Mouse (Mus musculus) MEL (cell line): Measurements from ENCODE around the gene Polr3gl. TPM values are rescaled to one million over a fixed set of nuclear protein-coding genes. Genes with fewer than 3 reads are reported as not detected.

Source experiments
- DNase-seq: peaks from one replicate; pipeline ENCODE4 v3.0.0; 2011; ENCODE audit warnings: low read depth, low spot score
- H3K27ac ChIP-seq: 2 replicates; pipeline ENCODE4 v1.5.1; 2012; ENCODE audit warnings: low read depth, mild to moderate bottlenecking, control low read depth, low read length, moderate library complexity; ENCODE audit not compliant: control insufficient read depth
- H3K27me3 ChIP-seq, 2 experiments: fragments of 150-350 bp in 1 of 2; sonication (generic) in 1 of 2; 2 replicates each; pipeline ENCODE4 v1.6.1; 2012; ENCODE audit warnings: low read length in 2 of 2, mild to moderate bottlenecking in 2 of 2, improper control_type of control experiment in 1 of 2, moderate library complexity in 1 of 2; ENCODE audit not compliant: insufficient read depth in 2 of 2, control insufficient read depth in 1 of 2
- H3K36me3 ChIP-seq, 2 experiments: 2 replicates each; pipeline ENCODE4 v1.6.1; 2012 to 2014; ENCODE audit warnings: low read length in 2 of 2, improper control_type of control experiment in 1 of 2, inconsistent platforms in 1 of 2, mild to moderate bottlenecking in 1 of 2; ENCODE audit not compliant: insufficient read depth in 2 of 2, control insufficient read depth in 1 of 2
- H3K4me1 ChIP-seq, 2 experiments: fragments of 150-350 bp in 1 of 2; sonication (generic) in 1 of 2; 2 replicates each; pipeline ENCODE4 v1.6.1; 2012; ENCODE audit warnings: low read length in 2 of 2, improper control_type of control experiment in 1 of 2, mild to moderate bottlenecking in 1 of 2; ENCODE audit not compliant: insufficient read depth in 2 of 2, control insufficient read depth in 1 of 2
- H3K4me3 ChIP-seq, 2 experiments: fragments of 150-350 bp in 1 of 2; sonication (generic) in 1 of 2; 2 replicates each; pipeline ENCODE4 v1.5.1; 2012; ENCODE audit warnings: low read depth in 2 of 2, low read length in 2 of 2, mild to moderate bottlenecking in 2 of 2, moderate library complexity in 2 of 2, control low read depth in 1 of 2, improper control_type of control experiment in 1 of 2; ENCODE audit not compliant: control insufficient read depth in 1 of 2, insufficient read depth in 1 of 2
- H3K79me2 ChIP-seq: 2 replicates; pipeline ENCODE4 v1.6.1; 2012; ENCODE audit warnings: mild to moderate bottlenecking, low read length, moderate library complexity; ENCODE audit not compliant: control insufficient read depth, poor library complexity, insufficient read depth
- H3K9ac ChIP-seq: 2 replicates; pipeline ENCODE4 v1.6.1; 2012; ENCODE audit warnings: low read depth, mild to moderate bottlenecking, control low read depth, low read length, moderate library complexity; ENCODE audit not compliant: control insufficient read depth, poor library complexity, severe bottlenecking
- H3K9me3 ChIP-seq: fragments of 150-350 bp; sonication (generic); replicated peaks from 2 replicates; pipeline ENCODE4 v1.6.1; 2012; ENCODE audit warnings: mild to moderate bottlenecking, low read length, improper control_type of control experiment, moderate library complexity; ENCODE audit not compliant: insufficient read depth
- BHLHE40 ChIP-seq: IDR thresholded peaks from 2 replicates; pipeline ENCODE4 v1.6.1; 2012; ENCODE audit warnings: low read depth, mild to moderate bottlenecking, inconsistent platforms, low read length, improper control_type of control experiment, borderline replicate concordance
- CHD2 ChIP-seq: IDR thresholded peaks from 2 replicates; pipeline ENCODE4 v1.6.1; 2011; ENCODE audit warnings: low read length, improper control_type of control experiment
- CTCF ChIP-seq, 3 experiments: IDR thresholded peaks in 2 of 3; conservative IDR thresholded peaks in 1 of 3; 2 replicates each; pipeline ENCODE4 v1.5.1; 2011 to 2012; ENCODE audit warnings: low read length in 3 of 3, low read depth in 2 of 3, mild to moderate bottlenecking in 2 of 3, improper control_type of control experiment in 1 of 3, inconsistent platforms in 1 of 3, mixed read lengths in 1 of 3, moderate library complexity in 1 of 3; ENCODE audit not compliant: control insufficient read depth in 1 of 3, insufficient read depth in 1 of 3, poor library complexity in 1 of 3, severe bottlenecking in 1 of 3
- E2F4 ChIP-seq: IDR thresholded peaks from 2 replicates; pipeline ENCODE4 v1.6.1; 2011; ENCODE audit warnings: low read depth, low read length, improper control_type of control experiment, borderline replicate concordance
- ELF1 ChIP-seq: IDR thresholded peaks from 2 replicates; pipeline ENCODE4 v1.6.1; 2014; ENCODE audit warnings: low read depth, mild to moderate bottlenecking, inconsistent platforms, low read length, improper control_type of control experiment, moderate library complexity
- EP300 ChIP-seq, 2 experiments: IDR thresholded peaks; 2 replicates each; pipeline ENCODE4 v1.6.1; 2011; ENCODE audit warnings: improper control_type of control experiment in 2 of 2, low read length in 2 of 2, low read depth in 1 of 2, mild to moderate bottlenecking in 1 of 2
- GATA1 ChIP-seq: IDR thresholded peaks from 2 replicates; pipeline ENCODE4 v1.6.1; 2011; ENCODE audit warnings: low read depth, low read length, improper control_type of control experiment
- JUND ChIP-seq: IDR thresholded peaks from 2 replicates; pipeline ENCODE4 v1.6.1; 2011; ENCODE audit warnings: low read depth, mild to moderate bottlenecking, improper control_type of control experiment, low read length
- KAT2A ChIP-seq: conservative IDR thresholded peaks from 2 replicates; pipeline ENCODE4 v1.6.1; 2012; ENCODE audit warnings: low read depth, low read length, improper control_type of control experiment, inconsistent platforms
- MAX ChIP-seq: IDR thresholded peaks from 2 replicates; pipeline ENCODE4 v1.6.1; 2011; ENCODE audit warnings: low read length, improper control_type of control experiment
- MAZ ChIP-seq: IDR thresholded peaks from 2 replicates; pipeline ENCODE4 v1.6.1; 2012; ENCODE audit warnings: low read depth, mild to moderate bottlenecking, inconsistent platforms, low read length, improper control_type of control experiment
- NELFE ChIP-seq: IDR thresholded peaks from 2 replicates; pipeline ENCODE4 v1.6.1; 2011; ENCODE audit warnings: low read depth, low read length, improper control_type of control experiment
- POLR2AphosphoS2 ChIP-seq: IDR thresholded peaks from 2 replicates; pipeline ENCODE4 v1.6.1; 2011; ENCODE audit warnings: low read length, improper control_type of control experiment
- RAD21 ChIP-seq: IDR thresholded peaks from 2 replicates; pipeline ENCODE4 v1.6.1; 2011; ENCODE audit warnings: mild to moderate bottlenecking, low read depth, low read length, improper control_type of control experiment
- RCOR1 ChIP-seq: IDR thresholded peaks from 2 replicates; pipeline ENCODE4 v1.6.1; 2012; ENCODE audit warnings: low read depth, mild to moderate bottlenecking, inconsistent platforms, low read length, improper control_type of control experiment
- SIN3A ChIP-seq: IDR thresholded peaks from 2 replicates; pipeline ENCODE4 v1.6.1; 2012; ENCODE audit warnings: low read length, improper control_type of control experiment, inconsistent platforms
- SMC3 ChIP-seq: IDR thresholded peaks from 2 replicates; pipeline ENCODE4 v1.6.1; 2011; ENCODE audit warnings: low read depth, low read length, improper control_type of control experiment
- TAL1 ChIP-seq: IDR thresholded peaks from 2 replicates; pipeline ENCODE4 v1.6.1; 2012; ENCODE audit warnings: mild to moderate bottlenecking, inconsistent platforms, low read length, moderate library complexity, mixed read lengths
- TBP ChIP-seq: IDR thresholded peaks from 2 replicates; pipeline ENCODE4 v1.8.0; 2011; ENCODE audit warnings: low read depth, low read length, improper control_type of control experiment
- USF1 ChIP-seq: IDR thresholded peaks from 2 replicates; pipeline ENCODE4 v1.6.1; 2014; ENCODE audit warnings: low read depth, mild to moderate bottlenecking, inconsistent platforms, low read length, improper control_type of control experiment, moderate library complexity
- ZC3H11A ChIP-seq: IDR thresholded peaks from 2 replicates; pipeline ENCODE4 v1.6.1; 2012; ENCODE audit warnings: low read depth, mild to moderate bottlenecking, inconsistent platforms, low read length, improper control_type of control experiment
- polyA plus RNA-seq, 2 experiments: library from polyadenylated mRNA; stranded (reverse) in 1 of 2; unstranded in 1 of 2; fragments of >175 nt in 1 of 2; fragments of >200 nt in 1 of 2; gene quantifications; 2 replicates each; pipeline versions ENCODE4 v1.2.1 to v1.2.4; 2012; ENCODE audit warnings: low replicate concordance in 2 of 2, low read depth in 1 of 2; ENCODE audit not compliant: insufficient read length in 2 of 2, insufficient read depth in 1 of 2, missing spikeins in 1 of 2
- total RNA-seq: library from RNA; depleted of rRNA; stranded (reverse); fragments of 300-350 nt; gene quantifications from 2 replicates; pipeline ENCODE4 v1.2.3, GENCODE M21; 2012

The Polr3gl gene
- total and polyA plus RNA-seq, 3 experiments: 31.1 to 39.8 TPM; not detected in 1

DNA sequence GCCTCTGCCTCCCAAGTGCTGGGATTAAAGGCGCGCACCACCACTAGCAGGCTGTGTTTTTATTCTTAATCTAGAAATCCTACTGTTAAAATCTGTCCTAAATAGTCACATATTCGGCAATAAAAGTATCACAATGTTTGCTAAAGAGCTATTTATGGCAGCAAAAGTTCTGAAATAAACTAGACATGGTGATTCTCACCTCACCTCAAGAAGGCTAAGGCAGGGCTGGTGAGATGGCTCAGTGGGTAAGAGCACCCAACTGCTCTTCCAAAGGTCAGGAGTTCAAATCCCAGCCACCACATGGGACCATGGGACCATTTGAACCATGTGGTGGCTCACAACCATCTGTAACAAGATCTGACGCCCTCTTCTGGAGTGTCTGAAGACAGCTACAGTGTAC lies 3.3 kb downstream of the Polr3gl start:
- Histone ChIP-seq H3K27me3 (no peaks in the 10 kb centered on the region), H3K4me1 (peaks cover 4 to 7% of the 10 kb centered on the region in 2 experiments; a peak in 3 of 4 replicates), H3K9me3 (no peaks in the 10 kb centered on the region), H3K9ac (no peak overlapping the region), H3K4me3 (no peak overlapping the region), H3K27ac (no peak overlapping the region), H3K36me3 (peaks cover 0 to 5% of the 10 kb centered on the region in 2 experiments; a peak in 2 of 4 replicates), H3K79me2 (peaks cover 3% of the 10 kb centered on the region; the same call in 1 of the 2 replicates)
- TF ChIP-seq MAZ (no peak), CTCF (IDR thresholded peaks at IDR 0.05 in 2 of 3, conservative IDR thresholded peaks at IDR 0.05 in 1 of 3; ENCODE audit: control insufficient read depth in 1 of 3, insufficient read depth in 1 of 3, low read depth in 2 of 3, low read length in 3 of 3, poor library complexity in 1 of 3, severe bottlenecking in 1 of 3) (0 out of 6 replicates have a peak, but pooled peaks of 1 of the 3 experiments have one; percentile 7), NELFE (no peak), TBP (peak; percentile 91)
- DNase-seq: peak; percentile 24

DNA sequence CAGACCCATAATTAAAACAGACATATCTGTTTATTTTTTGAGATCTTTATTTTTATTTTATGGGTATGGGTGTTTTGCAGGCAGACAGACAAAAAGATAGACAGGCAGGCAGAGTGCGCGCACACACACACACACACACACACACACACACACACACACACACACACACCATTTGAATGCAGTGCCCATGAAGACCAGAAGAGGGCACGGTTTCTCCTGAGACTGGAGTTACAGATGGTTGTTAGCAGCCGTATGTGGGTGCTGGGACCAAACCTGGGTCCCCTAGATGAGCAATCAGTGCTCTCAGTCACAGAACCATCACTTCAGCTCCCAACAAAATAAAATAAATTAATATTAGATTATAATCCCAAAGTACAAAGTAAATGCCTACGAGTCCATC lies 10.6 kb downstream of the Polr3gl start:
- Histone ChIP-seq H3K9me3 (no peaks in the 10 kb centered on the region), H3K9ac (no peak overlapping the region), H3K27me3 (no peaks in the 10 kb centered on the region), H3K4me3 (no peak overlapping the region), H3K4me1 (peaks cover 10 to 28% of the 10 kb centered on the region in 2 experiments), H3K79me2 (no peaks in the 10 kb centered on the region; the same call in 1 of the 2 replicates), H3K27ac (no peak overlapping the region), H3K36me3 (peaks cover 0 to 23% of the 10 kb centered on the region in 2 experiments; a peak in 2 of 4 replicates)
- peak; percentile 68 for DNase-seq
- TF ChIP-seq CTCF (IDR thresholded peaks at IDR 0.05 in 2 of 3, conservative IDR thresholded peaks at IDR 0.05 in 1 of 3; ENCODE audit: control insufficient read depth in 1 of 3, insufficient read depth in 1 of 3, low read depth in 2 of 3, low read length in 3 of 3, poor library complexity in 1 of 3, severe bottlenecking in 1 of 3) (peak in 2 of 3 experiments; percentile 14 to 62; a peak in 3 of 6 replicates), KAT2A (no peak), TBP (0 out of 2 replicates have a peak, but pooled peaks have one; percentile 6), SIN3A (no peak), BHLHE40 (no peak), RAD21 (peak; percentile 33), SMC3 (peak; percentile 67), RCOR1 (no peak), MAX (no peak)

DNA sequence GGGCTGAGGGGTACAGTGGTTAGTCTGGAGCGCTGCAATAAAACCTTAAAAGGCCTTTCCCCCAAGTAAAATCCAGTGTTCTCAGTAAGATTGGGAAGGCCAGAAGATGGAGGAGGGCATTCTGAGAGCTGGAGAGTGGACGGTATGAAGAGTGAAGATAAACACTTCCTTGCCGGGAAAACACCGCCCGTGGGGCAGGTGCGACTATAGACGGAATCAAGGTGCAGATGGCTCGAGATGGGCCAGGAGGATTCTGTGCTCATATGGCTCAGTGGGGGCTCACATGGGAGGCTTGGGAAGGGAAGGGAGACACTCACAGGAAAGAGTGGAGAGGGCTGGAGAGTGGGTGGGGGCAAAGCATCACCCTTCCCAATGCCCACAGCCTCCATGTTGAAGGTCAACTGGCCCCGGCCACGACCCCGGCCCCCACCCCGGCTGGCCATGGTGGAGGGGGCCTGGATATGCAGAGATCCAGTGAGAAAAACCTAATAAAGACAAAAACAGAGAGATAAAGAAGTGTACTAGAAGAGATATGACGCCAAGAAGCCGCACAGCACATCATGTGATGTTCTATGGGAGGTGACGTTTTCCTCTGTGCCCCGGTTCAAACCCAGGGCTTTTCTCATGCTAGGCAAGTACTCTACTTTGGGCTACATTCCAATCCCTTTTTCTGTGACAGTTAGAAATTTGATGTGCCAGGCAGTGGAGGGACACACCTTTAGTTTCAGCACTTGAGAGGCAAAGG lies 12.0 kb downstream of the Polr3gl start:
- no peaks in the 10 kb centered on the region; the same call in 1 of the 2 replicates for H3K79me2 ChIP-seq
- peaks cover 11 to 34% of the 10 kb centered on the region in 2 experiments for H3K4me1 ChIP-seq
- peaks cover 0 to 28% of the 10 kb centered on the region in 2 experiments; a peak in 2 of 4 replicates for H3K36me3 ChIP-seq
- H3K9ac ChIP-seq: peak overlapping the region; percentile 14; the same call in 1 of the 2 replicates
- peak overlapping the region in 1 of 2 experiments; percentile 21; a peak in 1 of 4 replicates for H3K4me3 ChIP-seq
- H3K27ac ChIP-seq: 0 out of 2 replicates have a peak overlapping the region, but pooled peaks have one; percentile 0
- no peaks in the 10 kb centered on the region for H3K27me3 ChIP-seq
- peak; percentile 83 for DNase-seq
- H3K9me3 ChIP-seq: no peaks in the 10 kb centered on the region
- no peak for TF ChIP-seq MAX
- TF ChIP-seq ZC3H11A: peak; percentile 18; the same call in 1 of the 2 replicates
- no peak; a peak in 1 of 6 replicates for TF ChIP-seq CTCF (IDR thresholded peaks at IDR 0.05 in 2 of 3, conservative IDR thresholded peaks at IDR 0.05 in 1 of 3; ENCODE audit: control insufficient read depth in 1 of 3, insufficient read depth in 1 of 3, low read depth in 2 of 3, low read length in 3 of 3, poor library complexity in 1 of 3, severe bottlenecking in 1 of 3)
- peak; percentile 22 for TF ChIP-seq SMC3
- no peak for TF ChIP-seq TAL1
- no peak for TF ChIP-seq ELF1
- TF ChIP-seq USF1: peak; percentile 93
- no peak for TF ChIP-seq JUND
- peak; percentile 69 for TF ChIP-seq GATA1
- TF ChIP-seq POLR2AphosphoS2: no peak
- TF ChIP-seq EP300 (IDR thresholded peaks at IDR 0.05; ENCODE audit: low read depth in 1 of 2, low read length in 2 of 2): peak; percentile 50 to 54; a peak in 2 of 4 replicates
- TF ChIP-seq CHD2: no peak
- TF ChIP-seq MAZ: peak; percentile 72; the same call in 1 of the 2 replicates
- TF ChIP-seq NELFE: no peak
- TF ChIP-seq E2F4: no peak
- peak; percentile 74 for TF ChIP-seq SIN3A
